Mouse (Mus musculus): ENCODE data around the gene Pard3.

Gene Pard3

DNA sequence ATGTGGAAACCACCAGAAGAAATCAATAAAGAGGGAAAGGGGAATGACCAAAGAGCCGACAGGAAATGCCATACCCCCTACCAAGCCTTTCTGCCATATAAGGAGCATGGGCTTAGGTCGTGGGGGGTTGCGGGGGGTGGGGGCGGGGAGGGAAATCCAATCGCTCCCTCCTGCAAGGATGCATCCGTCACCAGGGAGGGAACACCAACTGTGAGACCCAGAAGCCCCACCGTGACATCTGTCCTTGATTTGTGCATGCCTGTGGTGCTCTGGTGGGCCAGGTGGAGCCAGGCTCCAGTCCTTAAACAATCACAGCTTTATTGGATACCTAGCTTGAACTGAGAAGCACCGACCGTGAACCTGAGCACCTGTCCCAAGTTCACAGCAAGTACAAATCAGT is 24.7 kb downstream of the Pard3 start:
- DNase-seq = no peak

DNA sequence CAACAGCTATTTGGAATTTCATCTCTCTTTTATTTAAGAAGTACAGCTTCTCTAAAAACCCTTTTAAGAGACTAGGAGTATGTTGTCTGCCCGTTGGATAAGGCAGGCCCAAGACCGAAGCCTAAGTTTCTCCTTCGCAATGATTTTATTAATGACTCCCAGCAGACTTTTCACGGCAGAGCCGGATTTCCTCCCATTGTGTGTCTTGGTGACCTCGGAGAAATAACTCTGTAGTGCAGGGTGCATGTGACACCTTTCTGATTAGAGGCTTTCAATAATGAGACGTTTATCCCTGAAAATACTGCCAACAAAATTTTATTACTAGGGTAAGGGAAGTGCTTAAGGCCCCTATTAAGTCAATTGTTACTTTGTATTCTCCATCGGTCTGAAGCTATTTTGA is 25.3 kb downstream of the Pard3 start:
- DNase-seq = no peak

DNA sequence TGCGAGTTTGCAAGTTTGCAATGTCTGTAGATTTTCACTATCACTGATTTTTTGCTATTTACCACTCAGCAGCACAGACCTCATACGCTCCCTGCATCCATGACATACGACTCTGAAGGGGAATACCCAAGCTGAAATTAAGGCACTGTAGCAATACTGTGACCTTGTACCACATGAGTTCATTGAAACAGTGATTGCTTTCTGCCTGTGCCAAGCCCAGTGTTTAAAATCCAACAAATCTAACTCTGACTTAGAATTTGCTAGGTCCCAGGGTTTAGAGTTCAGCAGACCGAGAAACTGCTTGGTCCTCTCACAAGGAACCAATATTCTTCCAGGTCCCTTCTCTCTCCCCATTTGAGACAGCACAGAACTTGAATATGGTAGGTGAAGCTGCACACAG is 26.7 kb downstream of the Pard3 start:
- no peak for DNase-seq

DNA sequence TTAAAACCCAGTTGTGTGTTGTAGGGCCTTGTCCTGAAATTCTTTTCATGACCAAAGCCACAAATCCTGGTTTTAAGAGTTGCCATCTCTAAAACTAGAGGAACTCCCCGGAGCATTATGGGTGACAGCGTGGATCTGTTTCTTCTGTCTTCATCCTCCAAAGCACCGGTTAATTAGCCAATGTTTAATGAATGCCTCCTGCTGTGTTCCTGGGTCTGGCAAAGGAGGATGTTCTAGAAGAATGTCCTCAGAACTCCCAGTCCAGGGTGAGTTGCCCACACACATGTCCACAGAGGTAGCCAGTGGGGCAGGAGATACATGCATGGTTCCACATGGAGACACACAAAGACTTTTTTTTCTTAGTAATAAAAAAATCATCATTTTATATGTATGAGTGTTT is 28.2 kb downstream of the Pard3 start:
- DNase-seq = no peak

DNA sequence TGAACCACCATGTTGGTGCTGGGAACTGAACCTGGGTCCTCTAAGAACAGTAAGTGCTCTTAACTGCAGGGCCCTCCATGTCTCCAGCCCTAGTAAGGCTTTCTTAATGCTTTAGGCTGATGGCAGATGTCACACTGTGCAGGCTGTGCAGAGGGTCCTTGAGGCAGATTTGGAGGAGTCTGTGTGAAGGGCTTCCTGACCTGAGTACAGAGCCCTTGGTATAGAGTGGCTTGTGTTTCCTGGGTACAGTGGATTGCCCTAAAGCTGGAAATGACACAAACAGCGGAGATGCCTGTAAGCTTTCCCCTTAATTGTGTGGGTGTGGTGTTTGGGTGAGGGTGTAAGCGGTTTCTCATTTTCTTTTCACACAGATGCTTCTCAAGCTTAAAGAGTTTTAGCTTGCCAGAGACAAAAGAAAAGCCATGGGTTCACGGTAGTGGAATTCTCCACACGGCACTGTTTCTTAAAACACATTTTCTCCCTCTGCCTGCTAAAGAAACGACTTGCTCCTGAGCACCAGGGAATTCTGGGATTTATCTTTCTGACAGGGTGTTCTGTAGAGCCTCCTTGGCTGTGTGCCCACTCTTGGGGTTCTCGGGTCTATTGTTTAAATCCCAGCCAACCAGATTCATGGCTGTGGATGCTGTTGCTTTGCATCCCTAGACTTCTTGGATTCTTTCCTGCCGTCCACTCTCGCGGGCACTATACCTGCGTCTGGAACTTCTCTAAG is 28.9 kb downstream of the Pard3 start:
- peak; percentile 59 for DNase-seq

DNA sequence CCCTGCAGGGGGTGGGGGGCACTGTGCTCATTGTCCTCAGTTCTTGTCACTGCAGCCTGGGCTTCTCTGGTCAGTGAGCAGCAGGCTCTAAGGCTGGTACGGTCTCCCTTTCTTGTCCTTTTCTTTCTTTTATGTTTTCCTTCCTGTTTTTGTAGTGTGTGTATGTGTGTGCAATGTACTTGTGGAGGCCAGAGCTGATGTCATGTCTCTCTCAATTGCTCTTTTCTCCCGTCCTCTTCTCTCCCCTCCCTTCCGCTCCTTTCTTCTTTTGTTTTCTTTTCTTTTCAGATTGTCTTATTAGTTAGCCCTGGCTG is 29.4 kb downstream of the Pard3 start:
- DNase-seq = no peak

DNA sequence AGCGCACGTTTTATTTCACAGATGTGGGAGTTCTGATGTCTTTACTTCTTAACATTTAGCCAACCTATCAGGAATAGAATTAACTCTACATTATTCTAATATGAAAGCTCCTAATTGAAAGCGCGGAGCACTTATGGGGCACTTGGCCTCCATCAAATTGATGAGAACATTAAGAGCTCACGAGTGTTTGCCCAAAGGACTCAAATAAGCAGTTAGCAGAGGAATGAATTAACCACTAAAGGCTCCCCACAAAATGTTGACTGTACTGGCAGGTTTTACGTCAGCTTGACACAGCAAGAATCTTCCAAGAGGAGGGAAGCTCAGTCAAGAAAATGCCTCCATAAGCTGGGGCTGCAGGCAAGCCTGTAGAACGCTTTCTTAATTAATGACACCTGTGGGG is 32.1 kb downstream of the Pard3 start:
- no peak for DNase-seq

DNA sequence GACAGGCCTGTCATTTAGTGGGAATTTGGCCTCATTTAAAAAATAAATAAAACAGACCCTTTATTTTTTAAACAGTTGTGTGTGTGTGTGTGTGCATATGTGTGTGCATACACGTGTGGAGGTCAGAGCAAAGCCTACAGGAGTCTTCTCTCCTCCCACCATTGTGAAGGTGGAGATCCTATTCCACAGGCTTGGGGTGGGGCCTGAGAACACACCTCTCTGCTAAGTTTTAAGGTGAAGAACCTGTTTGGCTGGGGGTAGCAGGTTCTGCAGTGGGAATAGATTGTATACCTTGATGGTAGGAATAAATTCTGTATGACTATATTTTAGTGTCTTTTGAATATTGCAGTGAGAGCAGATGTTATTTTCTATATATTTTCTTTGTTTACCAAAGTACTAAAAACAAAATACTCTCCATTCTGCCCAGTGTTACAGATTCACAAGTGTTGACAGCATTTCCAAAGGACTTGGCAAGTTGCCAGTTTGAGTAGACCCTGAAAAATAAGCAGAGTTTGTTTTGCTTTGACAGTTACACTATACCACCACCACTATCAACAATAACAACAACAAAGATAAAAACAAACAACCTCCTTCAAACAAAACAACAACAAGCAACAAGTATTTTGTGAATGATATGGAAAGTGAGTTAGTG is 35.9 kb downstream of the Pard3 start:
- no peak for DNase-seq

DNA sequence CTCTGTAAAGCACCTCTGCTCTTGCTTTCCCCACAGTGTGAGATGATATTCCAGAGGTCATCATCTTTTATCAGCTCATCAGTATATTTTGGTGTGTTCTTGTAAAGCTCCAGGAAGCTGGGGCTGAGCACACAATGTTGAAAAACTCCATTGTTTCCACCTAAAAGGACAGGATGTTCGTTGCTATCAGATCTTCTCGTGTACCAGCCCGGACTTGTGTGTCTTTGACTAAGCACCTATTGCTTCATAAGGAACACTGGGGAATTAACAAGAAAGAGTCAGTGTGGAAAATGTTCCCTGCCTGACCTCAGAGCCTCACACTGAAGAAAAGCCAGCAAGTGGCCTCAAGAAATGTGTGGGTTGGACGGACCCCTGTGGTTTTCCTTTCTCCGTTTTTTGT is 39.6 kb downstream of the Pard3 start:
- no peak for DNase-seq

DNA sequence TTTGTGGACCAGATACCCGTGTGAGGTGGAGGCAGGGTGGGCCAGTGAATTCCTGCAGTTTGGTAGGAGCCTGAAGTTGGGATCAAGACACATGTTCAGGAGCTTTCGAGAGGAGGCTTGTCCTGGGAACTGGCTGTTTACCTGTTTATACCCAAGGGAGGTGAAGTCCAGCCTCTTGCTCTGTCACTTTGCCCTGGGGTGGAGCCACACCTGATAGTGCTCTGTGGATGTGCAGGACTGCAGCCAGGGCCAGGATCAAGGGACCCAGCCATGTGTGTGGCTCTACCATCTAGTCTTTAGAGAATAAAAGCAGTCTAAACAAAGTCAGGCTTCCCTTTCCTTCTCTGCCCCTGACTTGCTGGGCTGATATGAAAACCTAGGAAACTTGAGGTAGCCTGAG is 40.9 kb downstream of the Pard3 start:
- DNase-seq = no peak

DNA sequence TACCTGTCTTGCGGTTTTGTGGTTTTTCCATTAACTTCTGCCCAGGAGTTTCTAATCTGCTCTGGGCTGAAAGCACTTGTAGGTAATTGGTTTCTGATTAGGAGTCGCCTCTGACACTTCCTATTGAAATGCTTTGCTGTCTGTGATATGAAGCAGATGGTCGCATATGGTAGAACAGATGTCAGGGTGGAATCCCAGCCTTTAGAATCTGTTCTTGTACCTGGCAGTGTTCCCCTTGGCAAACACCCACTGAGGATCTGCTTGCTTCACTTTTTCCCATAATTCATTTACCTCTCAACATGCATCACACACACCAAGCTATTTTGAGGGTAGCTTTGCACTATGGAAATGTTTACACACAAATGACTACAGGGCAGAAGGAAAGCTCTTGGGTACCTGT is 44.2 kb downstream of the Pard3 start:
- peak; percentile 32 for DNase-seq

DNA sequence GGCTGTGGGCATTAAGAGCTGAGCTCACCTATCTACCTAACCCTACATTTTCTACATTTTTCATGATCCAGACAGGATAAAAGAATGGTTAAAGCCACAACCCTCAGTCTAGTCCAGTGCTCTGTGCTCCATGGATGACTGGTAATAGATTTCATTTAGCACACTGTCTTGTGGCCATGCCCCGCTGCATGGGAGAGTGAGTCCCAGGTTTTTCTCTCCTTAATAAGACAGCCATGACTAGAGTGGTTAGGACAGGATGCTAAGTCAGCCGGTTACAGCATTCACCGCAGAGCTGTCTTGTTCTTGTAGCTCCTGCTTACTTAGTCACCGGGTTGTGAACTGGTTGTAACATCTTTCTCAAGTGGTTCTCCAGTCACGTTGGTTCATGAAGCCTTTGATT is 49.5 kb downstream of the Pard3 start:
- no peak for DNase-seq

DNA sequence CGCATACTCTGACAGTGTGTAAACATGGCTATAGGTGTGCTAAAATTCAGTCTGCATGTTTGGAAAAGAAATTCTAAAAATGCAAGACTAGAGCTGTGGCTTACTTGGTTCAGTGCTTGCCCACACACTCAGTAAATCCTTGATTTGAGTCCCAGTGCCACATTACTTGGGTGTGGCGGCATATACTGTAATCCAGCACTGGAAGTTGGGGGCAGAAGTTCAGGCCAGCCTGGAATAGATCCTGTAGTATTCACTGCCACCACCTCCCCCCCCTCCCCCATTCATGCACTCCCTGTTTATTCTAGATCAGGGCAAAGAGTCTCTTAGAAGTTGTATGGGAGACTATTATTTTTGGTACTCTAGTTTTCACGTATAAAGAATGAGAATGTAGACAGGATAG is 52.1 kb downstream of the Pard3 start:
- DNase-seq = no peak

DNA sequence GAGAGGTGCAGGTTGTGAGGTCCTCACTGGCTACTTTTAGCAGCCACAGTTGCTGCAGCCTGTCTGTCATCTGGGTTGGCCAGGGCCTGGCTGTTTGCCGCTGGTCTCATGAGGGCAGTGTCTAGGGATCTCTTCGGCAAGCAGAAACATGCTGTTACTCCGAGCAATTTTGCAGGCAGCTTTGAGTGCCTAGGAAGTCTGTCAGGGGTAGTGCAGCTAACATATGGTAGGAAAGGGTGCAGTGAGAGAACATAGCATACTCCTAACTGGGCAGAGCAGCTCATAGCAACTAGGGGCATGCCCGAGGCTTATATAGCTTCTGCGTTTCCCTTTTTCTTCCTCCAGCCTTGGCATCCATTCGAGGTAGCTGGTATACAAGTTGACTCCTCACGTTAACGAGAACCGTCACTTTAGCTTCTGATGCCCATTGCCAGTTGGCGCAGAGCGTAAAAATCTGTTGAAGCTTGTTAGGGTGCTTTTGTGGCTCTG is 54.7 kb downstream of the Pard3 start:
- no peak for DNase-seq

DNA sequence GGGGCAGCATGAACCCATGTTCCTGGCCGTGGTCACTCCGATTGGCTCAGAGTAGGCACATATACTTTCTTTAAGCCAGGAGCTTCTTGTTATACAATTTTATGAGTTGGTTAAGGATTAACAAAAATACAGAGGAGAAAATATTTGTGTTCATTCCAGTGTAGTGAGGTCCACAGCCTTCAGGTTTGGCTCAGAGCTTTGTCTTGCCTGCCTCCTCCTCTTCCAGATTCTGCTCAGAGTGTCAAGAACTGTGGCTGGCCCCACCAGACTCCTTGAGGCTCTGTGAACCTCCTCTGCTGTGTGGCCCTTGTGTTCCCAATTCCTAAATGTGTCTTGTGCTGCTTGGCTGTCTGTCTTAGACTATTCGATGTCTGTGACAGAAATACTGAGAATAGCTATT is 59.7 kb downstream of the Pard3 start:
- DNase-seq = no peak

DNA sequence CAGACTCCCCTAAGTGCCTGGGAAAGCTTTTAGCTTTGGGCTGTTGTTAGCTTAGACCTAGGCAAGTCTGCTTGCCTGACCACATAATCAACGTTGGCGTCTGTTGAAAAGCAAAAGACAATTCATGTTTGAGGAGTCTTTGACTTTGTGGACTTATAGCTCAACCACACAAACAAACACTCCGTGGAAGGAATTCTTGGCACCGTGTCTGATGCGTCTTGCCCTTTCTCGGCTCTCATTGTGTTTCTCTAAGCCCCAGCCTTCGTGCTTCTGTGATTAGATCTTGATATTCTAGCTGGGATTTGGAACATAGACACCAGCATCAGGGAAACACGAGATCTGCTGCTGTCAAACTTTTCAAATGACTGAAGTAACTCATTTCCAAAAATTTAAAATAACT is 61.1 kb downstream of the Pard3 start:
- peak; percentile 45 for DNase-seq

DNA sequence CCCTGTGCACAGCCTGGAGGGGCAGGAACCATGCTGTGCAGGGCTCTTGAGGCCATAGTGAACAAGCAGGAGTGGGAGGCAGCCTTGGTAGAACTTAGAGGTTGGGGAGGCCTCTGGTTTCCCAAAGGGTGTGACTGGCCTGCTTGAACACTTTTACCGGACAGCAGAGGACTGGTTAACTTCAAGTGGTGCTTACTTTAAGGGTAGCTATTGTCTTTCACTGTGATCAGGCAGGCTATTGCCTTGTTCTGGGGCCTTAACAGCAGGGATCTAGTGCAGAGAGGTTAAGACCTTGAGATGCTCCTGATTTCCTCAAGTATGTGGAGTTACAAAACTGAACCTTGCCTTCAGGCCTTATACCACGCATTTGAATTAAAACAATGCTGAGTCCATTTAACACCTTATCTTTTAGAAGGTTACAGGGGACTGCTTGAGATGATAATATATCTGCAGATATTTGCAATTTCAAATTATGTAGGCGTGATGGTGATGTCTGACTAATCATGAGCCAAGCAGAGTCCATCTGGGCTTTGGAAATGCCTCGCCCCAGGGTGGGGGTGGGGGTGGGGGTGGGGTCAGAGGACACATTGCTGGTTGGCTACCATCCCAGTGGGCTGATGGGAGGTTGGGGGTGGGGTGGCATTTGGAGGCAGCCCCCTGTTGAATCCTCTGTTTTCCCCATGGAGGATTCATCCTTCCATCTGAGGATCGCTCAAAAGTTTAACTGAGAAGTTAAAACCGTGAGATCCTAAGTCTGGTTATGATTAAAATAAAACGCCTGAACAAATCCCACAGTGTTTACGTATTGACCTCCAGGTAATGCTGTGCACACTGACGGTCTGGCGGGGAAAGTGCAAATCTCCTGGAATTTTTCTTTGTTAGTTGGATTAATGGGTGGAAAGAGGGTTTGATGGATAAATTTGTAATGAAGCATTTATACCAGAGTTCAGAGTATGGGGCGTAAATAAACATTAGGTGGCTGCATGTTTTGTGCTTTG is 62.3 kb downstream of the Pard3 start:
- no peak for DNase-seq

DNA sequence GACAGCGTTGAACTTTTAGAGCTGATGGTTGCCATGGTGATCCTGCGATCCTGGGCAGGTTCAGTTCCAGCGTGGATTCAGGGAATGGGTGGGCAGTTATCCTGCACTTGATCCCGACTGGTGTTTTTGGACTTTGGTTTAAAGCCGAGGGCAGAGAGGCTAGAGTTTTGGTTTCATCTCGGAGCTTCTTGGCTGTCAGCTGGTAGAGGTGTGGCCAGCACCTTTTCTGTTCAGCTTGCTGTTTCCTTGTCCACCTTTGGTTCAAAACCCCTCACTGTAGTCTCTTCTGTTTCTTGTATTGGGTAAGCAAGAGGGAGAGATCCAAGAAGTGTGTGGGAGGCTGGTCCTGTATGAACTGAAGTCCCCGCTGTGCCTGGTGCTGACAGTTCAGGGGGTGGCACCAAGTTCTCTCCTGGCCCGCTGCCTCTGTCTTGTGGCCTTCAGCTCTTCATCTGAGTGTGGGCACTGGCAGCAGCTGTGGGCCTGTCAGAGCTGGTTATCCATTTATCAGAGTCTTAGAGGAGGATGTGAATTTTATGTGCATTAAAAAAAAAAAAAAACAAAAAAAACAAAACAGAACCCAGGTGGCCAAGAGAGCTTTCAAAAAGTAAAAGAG is 65.2 kb downstream of the Pard3 start:
- DNase-seq = no peak

DNA sequence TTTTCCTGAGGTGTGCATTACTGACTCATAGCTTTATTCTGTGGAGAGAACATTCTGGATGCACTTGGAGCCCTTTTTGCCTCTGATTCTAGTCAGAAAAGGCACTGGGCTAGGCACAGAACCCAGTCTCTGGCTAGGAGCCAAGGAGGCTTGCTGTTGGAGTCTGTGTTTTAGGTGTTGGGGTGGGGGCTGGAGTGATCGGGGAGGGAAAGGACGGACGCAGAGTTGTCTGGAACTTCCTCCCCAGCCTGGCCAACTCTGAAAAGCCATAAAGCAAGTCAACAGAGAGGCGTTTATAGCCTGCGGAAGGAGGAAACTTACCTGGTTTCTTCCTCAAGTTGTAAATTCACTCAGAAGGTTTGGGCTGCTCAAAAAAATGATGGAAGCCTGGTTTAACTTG is 70.6 kb downstream of the Pard3 start:
- no peak for DNase-seq

DNA sequence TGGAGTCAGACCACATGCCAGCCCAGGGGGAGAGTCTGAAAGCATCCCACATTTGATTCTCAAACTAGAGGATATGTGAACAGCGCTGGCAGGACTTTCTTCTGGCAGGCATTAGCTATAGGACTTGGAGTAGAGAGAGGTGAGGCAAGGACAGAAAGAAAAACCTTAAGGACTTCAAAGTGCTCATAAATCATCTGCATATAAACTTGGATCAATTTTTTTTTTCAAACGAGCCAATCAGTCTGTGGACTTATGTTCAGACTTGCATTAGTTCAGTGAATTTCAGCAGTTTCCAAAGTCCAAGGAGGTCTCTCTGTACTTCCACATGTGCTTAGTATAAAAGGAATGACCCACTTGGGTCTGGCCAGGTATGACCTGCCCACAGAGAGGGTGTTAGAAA is 72.5 kb downstream of the Pard3 start:
- no peak for DNase-seq

DNA sequence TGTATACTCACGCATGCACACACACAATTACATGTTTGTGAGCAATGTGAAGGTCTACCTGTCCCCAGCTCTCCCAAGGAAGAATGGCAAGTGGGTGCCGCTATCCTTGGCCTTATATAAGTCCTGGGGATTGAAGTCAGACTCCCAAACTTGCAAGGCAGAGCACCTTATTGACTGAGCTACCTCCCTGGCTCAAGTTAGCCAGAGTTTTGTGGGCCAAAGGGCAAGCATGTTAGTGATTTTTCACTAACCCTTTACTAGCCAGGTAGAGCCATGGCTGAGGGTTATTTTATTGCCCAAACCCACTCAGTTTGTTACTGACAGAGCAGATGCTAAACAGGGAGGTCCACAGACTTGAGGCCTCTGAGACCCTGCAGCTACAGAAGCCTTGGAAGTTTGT is 73.1 kb downstream of the Pard3 start:
- DNase-seq = no peak

DNA sequence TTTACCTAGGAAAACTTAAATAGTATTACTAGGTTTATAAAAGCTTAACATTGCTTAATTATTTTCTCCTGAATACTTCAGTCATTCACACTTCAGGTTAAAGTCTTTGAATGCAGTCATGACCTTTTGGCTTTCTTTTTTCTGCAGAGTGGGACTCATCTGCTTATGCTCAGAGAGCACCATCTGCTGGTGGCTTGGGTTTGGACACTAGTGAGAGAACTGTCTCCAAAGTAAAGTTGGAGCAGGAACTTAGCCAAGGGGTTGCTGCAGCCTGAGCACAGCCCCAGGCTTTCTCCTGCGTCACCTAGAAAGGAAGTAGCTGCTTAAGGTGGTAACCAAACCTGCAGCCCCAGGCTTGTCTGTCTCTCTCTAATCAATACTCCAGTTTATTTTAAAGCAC is 75.5 kb downstream of the Pard3 start:
- peak; percentile 88 for DNase-seq

DNA sequence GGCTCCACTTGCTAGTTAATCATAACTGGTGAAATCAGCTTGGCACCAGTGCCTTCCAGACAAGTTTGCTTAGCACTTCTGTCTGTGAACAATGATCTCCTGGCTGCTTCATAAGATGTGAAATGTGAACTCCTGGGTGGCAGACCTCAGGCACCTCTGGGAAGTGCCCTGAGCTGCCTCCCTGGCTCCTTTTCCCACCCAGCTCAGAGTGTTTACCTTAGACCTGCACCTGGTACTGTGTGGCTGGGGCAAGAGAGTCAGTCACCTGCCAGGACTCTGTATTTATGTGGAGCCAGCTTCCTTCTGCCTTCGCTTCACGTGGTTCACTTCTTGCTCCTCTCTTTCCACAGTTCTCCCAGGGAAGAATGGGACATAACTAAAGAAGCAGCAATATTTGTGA is 77.3 kb downstream of the Pard3 start:
- DNase-seq = no peak

Measured in lung, postnatal 14 days (tissue).